Mouse (Mus musculus): Measurements from ENCODE around the gene Il25. TPM values are rescaled to one million over a fixed set of nuclear protein-coding genes. Genes with fewer than 3 reads are reported as not detected.

Il25 gene
- total and polyA plus RNA-seq, 3 experiments = not detected

DNA sequence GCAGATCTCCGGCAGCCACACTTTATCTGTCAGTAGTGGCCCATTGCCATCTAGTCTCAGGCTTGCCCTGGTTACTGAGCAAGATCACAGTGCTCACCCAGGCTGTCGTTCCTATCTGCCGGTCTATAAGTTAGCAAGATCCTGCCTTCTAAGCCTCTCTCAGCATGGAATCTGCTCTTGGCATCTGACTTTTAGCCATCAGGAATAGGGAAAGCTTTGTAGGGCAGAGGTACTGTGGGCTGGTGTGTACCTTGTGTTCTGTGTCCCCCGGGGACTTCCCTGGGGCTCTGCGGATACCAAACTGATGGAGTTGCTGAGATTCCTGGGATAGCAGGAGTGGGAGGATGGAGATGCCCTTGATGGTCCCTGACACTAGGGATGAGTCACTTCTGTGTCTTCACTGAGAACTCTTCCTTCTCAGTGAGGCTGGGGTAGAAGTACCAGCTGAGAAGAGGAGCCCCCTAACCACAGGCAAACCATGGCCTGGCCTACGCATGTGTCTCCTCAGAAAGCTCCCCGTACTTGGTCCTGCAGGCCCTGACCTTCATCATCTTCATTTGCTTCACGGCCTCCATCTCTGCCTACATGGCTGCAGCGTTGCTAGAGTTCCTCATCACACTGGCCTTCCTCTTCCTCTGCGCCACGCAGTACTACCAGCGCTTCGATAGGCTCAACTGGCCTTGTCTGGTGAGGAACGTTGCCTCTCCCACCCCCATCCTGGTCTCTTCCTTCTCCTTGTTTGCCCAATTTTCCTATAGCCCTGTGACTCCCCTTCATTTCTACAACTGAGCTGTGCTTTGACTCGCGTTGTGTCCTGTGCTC is 5.1 kb downstream of the Il25 start:
- Histone ChIP-seq H3K9ac (ENCODE audit: insufficient read depth, low read depth) (no peak overlapping the region), H3K4me1 (ENCODE audit: control insufficient read depth in 1 of 2, insufficient read depth in 2 of 2) (peaks cover 2 to 5% of the 10 kb centered on the region in 2 experiments), H3K9me3 (replicated peaks; ENCODE audit: low read length) (no peaks in the 10 kb centered on the region), H3K79me2 (replicated peaks; ENCODE audit: control insufficient read depth, extremely low read depth, insufficient read depth, poor library complexity, severe bottlenecking) (no peaks in the 10 kb centered on the region), H3K4me2 (ENCODE audit: insufficient read depth, low read depth, poor library complexity, severe bottlenecking) (no peak overlapping the region), H3K27me3 (replicated peaks) (peaks cover 69% of the 10 kb centered on the region), H3K27ac (ENCODE audit: insufficient read depth, low read depth) (no peak overlapping the region), H3K4me3 (replicated peaks in 1 of 3; ENCODE audit: low read depth in 2 of 3, low read length in 2 of 3, poor library complexity in 1 of 3) (no peak overlapping the region), H3K36me3 (replicated peaks in 1 of 2; ENCODE audit: control insufficient read depth in 1 of 2, insufficient read depth in 1 of 2, low read length in 1 of 2) (no peaks in the 10 kb centered on the region)
- TF ChIP-seq BHLHE40 (IDR thresholded peaks at IDR 0.05; ENCODE audit: low read depth, low read length) (no peak), PAX5 (IDR thresholded peaks at IDR 0.05; ENCODE audit: low read length) (no peak), CHD1 (IDR thresholded peaks at IDR 0.05; ENCODE audit: low read depth, low read length) (no peak), MXI1 (IDR thresholded peaks at IDR 0.05; ENCODE audit: low read depth, low read length) (no peak), CTCF (conservative IDR thresholded peaks at IDR 0.05 in 1 of 2, IDR thresholded peaks at IDR 0.05 in 1 of 2; ENCODE audit: low read depth in 2 of 2, low read length in 2 of 2) (no peak), POLR2A (IDR thresholded peaks at IDR 0.05; ENCODE audit: low read depth, low read length) (no peak), ZNF384 (IDR thresholded peaks at IDR 0.05; ENCODE audit: low read depth, low read length) (no peak), ZKSCAN1 (IDR thresholded peaks at IDR 0.05; ENCODE audit: borderline replicate concordance, low read depth, low read length) (no peak), EP300 (IDR thresholded peaks at IDR 0.05; ENCODE audit: low read length) (no peak), USF1 (IDR thresholded peaks at IDR 0.05; ENCODE audit: low read depth, low read length) (no peak), RAD21 (IDR thresholded peaks at IDR 0.05; ENCODE audit: low read depth, low read length) (no peak), MEF2A (IDR thresholded peaks at IDR 0.05; ENCODE audit: borderline replicate concordance, low read depth, low read length) (no peak), RCOR1 (conservative IDR thresholded peaks at IDR 0.05; ENCODE audit: low read depth, low read length) (no peak), SIN3A (IDR thresholded peaks at IDR 0.05; ENCODE audit: low read length) (no peak), GABPA (IDR thresholded peaks at IDR 0.05; ENCODE audit: insufficient replicate concordance, low read depth, low read length) (no peak), MAZ (IDR thresholded peaks at IDR 0.05; ENCODE audit: low read depth, low read length) (no peak)
- in situ Hi-C loops (cut with MboI; ENCODE audit: low pct_ligation_motif_present, low pct_unique_long_range_greater_than_20kb, low sequenced_read_pairs) = loop anchor here (5.0 kb wide), 1 partner anchor 35 kb away; no protein-coding TSS in a partner anchor
- dilution Hi-C loops (cut with MboI; ENCODE audit: extremely low pct_ligation_motif_present, extremely low pct_unique_long_range_greater_than_20kb, low sequenced_read_pairs) = no loop called here
- DNase-seq (ENCODE audit: extremely low read depth) = no peak

DNA sequence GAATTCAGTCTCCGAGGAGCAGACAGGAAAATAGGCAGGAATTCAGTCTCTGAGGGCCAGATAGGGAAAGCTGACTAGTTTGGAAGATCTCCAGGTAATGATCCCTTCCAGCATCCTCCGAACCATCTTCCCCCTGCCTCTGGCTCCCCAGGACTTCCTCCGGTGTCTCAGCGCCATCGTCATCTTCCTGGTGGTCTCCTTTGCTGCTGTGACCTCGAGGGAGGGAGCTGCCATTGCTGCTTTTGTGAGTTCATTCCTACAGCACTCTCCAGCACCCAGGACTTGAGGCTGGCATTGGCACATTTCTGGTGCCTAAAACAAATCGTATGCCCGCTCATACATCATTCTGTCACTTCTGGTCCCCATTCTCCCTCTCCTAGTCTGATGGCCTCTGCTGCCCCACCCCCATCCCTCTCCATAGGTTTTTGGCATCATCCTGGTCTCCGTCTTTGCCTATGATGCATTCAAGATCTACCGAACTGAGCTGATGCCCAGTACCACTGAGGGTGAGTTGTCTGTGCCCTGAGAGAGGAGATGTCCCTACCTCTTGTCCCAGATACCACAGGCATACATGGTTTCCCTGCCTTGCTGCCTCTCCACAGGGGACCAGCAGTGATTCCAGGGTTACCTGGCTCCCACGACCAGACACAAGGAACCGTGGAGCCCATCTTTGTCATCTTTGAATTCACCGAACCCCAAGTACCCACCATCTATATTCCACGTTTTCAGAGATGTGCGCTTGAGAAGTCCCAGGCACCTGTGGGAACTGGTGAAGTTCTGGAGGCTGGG is 6.1 kb downstream of the Il25 start:
- no peak overlapping the region for H3K27ac ChIP-seq (ENCODE audit: insufficient read depth, low read depth)
- H3K4me3 ChIP-seq (replicated peaks in 1 of 3; ENCODE audit: low read depth in 2 of 3, low read length in 2 of 3, poor library complexity in 1 of 3) = no peak overlapping the region
- no peaks in the 10 kb centered on the region for H3K36me3 ChIP-seq (replicated peaks in 1 of 2; ENCODE audit: control insufficient read depth in 1 of 2, insufficient read depth in 1 of 2, low read length in 1 of 2)
- dilution Hi-C loops (cut with MboI; ENCODE audit: extremely low pct_ligation_motif_present, extremely low pct_unique_long_range_greater_than_20kb, low sequenced_read_pairs) = no loop called here
- H3K9me3 ChIP-seq (replicated peaks; ENCODE audit: low read length) = no peaks in the 10 kb centered on the region
- in situ Hi-C loops (cut with MboI; ENCODE audit: low pct_ligation_motif_present, low pct_unique_long_range_greater_than_20kb, low sequenced_read_pairs) = loop anchor here (5.0 kb wide), 1 partner anchor 36 kb away; no protein-coding TSS in a partner anchor
- DNase-seq (ENCODE audit: extremely low read depth) = no peak
- no peak overlapping the region for H3K4me2 ChIP-seq (ENCODE audit: insufficient read depth, low read depth, poor library complexity, severe bottlenecking)
- H3K4me1 ChIP-seq (ENCODE audit: control insufficient read depth in 1 of 2, insufficient read depth in 2 of 2) = no peaks in the 10 kb centered on the region
- TF ChIP-seq CTCF (conservative IDR thresholded peaks at IDR 0.05 in 1 of 2, IDR thresholded peaks at IDR 0.05 in 1 of 2; ENCODE audit: low read depth in 2 of 2, low read length in 2 of 2) (no peak), ZMIZ1 (IDR thresholded peaks at IDR 0.05; ENCODE audit: low read depth, low read length) (no peak), USF2 (conservative IDR thresholded peaks at IDR 0.05; ENCODE audit: low read depth, low read length) (no peak), EP300 (IDR thresholded peaks at IDR 0.05; ENCODE audit: low read length) (no peak), GABPA (IDR thresholded peaks at IDR 0.05; ENCODE audit: insufficient replicate concordance, low read depth, low read length) (no peak), BHLHE40 (IDR thresholded peaks at IDR 0.05; ENCODE audit: low read depth, low read length) (no peak), MAFK (IDR thresholded peaks at IDR 0.05; ENCODE audit: insufficient replicate concordance, low read length) (no peak), NRF1 (IDR thresholded peaks at IDR 0.05; ENCODE audit: low read depth, low read length) (no peak)
- H3K27me3 ChIP-seq (replicated peaks) = peaks cover 70% of the 10 kb centered on the region
- no peaks in the 10 kb centered on the region for H3K79me2 ChIP-seq (replicated peaks; ENCODE audit: control insufficient read depth, extremely low read depth, insufficient read depth, poor library complexity, severe bottlenecking)
- no peak overlapping the region for H3K9ac ChIP-seq (ENCODE audit: insufficient read depth, low read depth)

Measured in CH12.LX (cell line).